Mouse (Mus musculus) midbrain, embryonic 16.5 days (tissue): ENCODE data around the gene Rab17. TPM values are rescaled to one million over a fixed set of nuclear protein-coding genes. Genes with fewer than 3 reads are reported as not detected.
A peak's percentile ranks its signal among the peaks of the same experiment; 100 is the strongest.

Source experiments
- ATAC-seq: fragments of 200-750 bp; cut with Nextera tagmentation; 2 replicates; pipeline ENCODE4 v1.8.0; 2017; ENCODE audit warnings: moderate TSS enrichment
- H3K27ac ChIP-seq: fragments of 300-500 bp; sonication (generic); 2 replicates; pipeline ENCODE4 v1.5.1; 2014; ENCODE audit warnings: mild to moderate bottlenecking, low read length, mixed read lengths
- H3K27me3 ChIP-seq: fragments of 300-500 bp; sonication (generic); 2 replicates; pipeline ENCODE4 v1.6.1; 2014; ENCODE audit warnings: low read depth, low read length, mixed read lengths; ENCODE audit not compliant: control insufficient read depth, insufficient read depth
- H3K36me3 ChIP-seq: fragments of 300-500 bp; sonication (generic); 2 replicates; pipeline ENCODE4 v1.6.1; 2014; ENCODE audit warnings: mild to moderate bottlenecking, low read length, moderate library complexity, mixed read lengths; ENCODE audit not compliant: control insufficient read depth, insufficient read depth
- H3K4me1 ChIP-seq: fragments of 300-500 bp; sonication (generic); 2 replicates; pipeline ENCODE4 v1.6.1; 2014; ENCODE audit warnings: mild to moderate bottlenecking, low read length, mixed read lengths; ENCODE audit not compliant: control insufficient read depth, insufficient read depth
- H3K4me2 ChIP-seq: fragments of 300-500 bp; sonication (generic); 2 replicates; pipeline ENCODE4 v1.6.1; 2014; ENCODE audit warnings: mild to moderate bottlenecking, low read length, mixed read lengths
- H3K4me3 ChIP-seq: fragments of 300-500 bp; sonication (generic); 2 replicates; pipeline ENCODE4 v1.5.1; 2014; ENCODE audit warnings: low read depth, mild to moderate bottlenecking, low read length, moderate library complexity, mixed read lengths
- H3K9ac ChIP-seq: fragments of 300-500 bp; sonication (generic); 2 replicates; pipeline ENCODE4 v1.6.1; 2014; ENCODE audit warnings: low read depth, low read length, mixed read lengths
- H3K9me3 ChIP-seq: fragments of 300-500 bp; sonication (generic); replicated peaks from 2 replicates; pipeline ENCODE4 v1.6.1; 2014; ENCODE audit warnings: mild to moderate bottlenecking, low read length, mixed read lengths; ENCODE audit not compliant: control insufficient read depth, poor library complexity, severe bottlenecking
- WGBS: fragments of 180-500 bp; shearing (Covaris S2); extraction: QIAGEN DNeasy Blood & Tissue Kit; methylation state at CpG from one replicate; pipeline ENCODE4 v1.1.7; 2014; 5-methylcytosine and 5-hydroxymethylcytosine counted together
- polyA plus RNA-seq: library from polyadenylated mRNA; unstranded; fragments of >200 nt; fragmentation: Nextera tagmentation; extraction: Ambion mirVana; gene quantifications from 2 replicates; pipeline ENCODE4 v1.2.1, GENCODE M21; 2015

Gene Rab17
- polyA plus RNA-seq, 1 experiment from 2014 or later: 0.19 TPM

DNA sequence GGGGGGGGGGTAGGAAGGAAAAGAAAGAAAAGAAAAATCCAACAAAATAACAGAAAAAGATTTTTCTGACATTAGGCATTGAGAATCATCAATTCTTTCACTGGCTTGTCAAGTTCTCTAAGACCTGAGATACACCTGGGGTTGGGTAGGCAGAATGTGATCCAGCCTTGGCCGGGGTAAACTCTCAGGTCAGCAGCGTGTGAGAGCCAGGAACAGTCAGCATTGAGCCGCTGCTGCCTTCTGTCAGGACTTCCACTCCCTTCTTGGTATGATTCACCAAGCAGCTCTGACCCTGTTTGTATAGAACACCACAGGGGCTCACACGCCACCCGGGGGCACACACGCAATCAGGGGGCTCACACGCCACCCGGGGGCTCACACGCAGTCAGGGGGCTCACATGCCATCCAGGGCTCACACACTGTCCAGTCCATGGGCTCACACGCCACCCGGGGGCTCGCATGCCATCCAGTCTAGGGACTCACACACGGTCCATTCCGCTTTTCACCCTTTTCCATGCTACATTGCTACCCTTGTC is 38.8 kb upstream of the Rab17 start:
- Histone ChIP-seq H3K9ac (no peak overlapping the region), H3K4me1 (no peaks in the 10 kb centered on the region), H3K9me3 (no peaks in the 10 kb centered on the region), H3K27me3 (no peaks in the 10 kb centered on the region), H3K36me3 (no peaks in the 10 kb centered on the region), H3K4me2 (no peak overlapping the region), H3K27ac (no peak overlapping the region), H3K4me3 (no peak overlapping the region)
- no peak for ATAC-seq
- WGBS: 93% methylated on average over 14 of the region's 14 CpGs

DNA sequence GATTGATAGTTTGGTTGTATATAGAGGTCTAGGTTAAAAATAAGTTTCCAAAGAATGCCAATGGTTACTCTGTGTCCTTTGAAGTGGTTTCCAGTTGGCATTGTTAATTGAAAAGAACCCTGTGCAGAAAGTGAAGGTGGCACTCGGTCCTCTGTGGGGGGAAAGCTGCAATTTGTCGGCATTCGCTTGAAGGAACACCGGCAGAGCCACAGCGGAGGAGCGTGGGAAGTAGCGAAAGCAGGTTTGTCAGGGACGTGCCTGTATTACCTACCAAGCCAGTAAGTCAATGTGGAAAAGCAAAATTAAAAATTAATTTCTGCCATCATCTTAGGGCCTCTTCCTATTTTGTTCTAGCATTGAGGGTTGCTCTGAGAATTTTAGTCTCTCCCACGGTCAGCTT is 37.2 kb upstream of the Rab17 start:
- H3K4me3 ChIP-seq: no peak overlapping the region
- ATAC-seq: no peak
- no peak overlapping the region for H3K9ac ChIP-seq
- no peaks in the 10 kb centered on the region for H3K4me1 ChIP-seq
- H3K36me3 ChIP-seq: no peaks in the 10 kb centered on the region
- H3K27me3 ChIP-seq: no peaks in the 10 kb centered on the region
- no peak overlapping the region for H3K27ac ChIP-seq
- no peak overlapping the region for H3K4me2 ChIP-seq
- 89% methylated on average over 9 of the region's 9 CpGs for WGBS
- no peaks in the 10 kb centered on the region for H3K9me3 ChIP-seq

DNA sequence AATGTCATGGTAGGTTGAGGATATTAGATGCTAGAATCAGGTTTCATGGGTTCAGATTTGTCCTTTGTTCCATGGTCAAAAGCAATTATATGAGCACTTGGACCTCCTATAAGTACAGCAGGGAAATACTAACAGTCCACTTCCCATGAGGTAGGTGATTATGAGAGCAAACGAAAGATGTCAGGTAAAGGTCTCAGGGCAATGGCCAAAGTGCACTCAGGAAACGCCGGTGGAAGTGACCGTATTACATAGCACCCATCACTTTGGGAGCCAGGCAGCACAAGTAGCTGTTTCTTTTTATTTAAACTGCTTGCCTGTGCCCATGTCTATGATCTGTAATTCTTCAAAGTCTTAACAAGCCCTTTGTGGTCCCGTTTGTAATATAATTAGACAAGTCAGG is 36.6 kb upstream of the Rab17 start:
- Histone ChIP-seq H3K9ac (no peak overlapping the region), H3K4me3 (no peak overlapping the region), H3K36me3 (no peaks in the 10 kb centered on the region), H3K4me1 (no peaks in the 10 kb centered on the region), H3K27me3 (no peaks in the 10 kb centered on the region), H3K4me2 (no peak overlapping the region), H3K9me3 (no peaks in the 10 kb centered on the region), H3K27ac (no peak overlapping the region)
- no peak for ATAC-seq
- 80% methylated on average over 5 of the region's 5 CpGs for WGBS

DNA sequence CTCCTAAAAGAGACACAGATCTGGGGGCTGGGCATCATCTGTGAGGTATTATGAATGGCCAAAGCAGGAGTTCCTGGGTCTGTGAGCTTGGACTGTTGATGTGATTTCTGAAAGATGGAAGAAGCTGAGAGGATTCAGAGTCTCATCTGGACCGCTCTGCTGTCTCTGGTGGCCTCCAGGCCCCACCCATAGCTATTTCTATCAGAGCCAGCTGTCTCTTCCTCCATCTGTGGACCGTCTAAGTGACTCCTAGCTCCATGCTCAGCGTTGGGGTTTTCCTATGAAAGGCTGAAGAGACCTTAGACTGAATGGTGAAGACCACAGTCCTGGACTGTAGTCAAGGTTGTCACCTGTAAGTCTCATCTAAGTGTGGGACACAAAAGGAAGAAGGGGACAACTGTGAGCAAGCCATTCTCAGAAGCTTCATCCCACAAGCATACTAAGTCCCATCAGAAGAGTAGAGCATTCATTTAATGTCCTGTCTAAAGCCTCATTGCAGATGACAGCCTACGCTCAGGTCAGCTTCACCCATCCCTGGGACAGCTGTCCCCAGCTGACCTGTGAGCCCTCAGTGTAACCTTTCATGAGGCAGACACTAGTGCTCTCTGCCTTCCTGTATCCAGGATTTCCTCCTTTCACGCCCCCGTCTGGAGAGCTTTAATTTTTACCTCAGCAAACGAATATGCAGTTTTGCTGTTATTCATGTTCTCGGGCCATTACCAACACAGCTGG is 34.2 kb upstream of the Rab17 start:
- H3K27me3 ChIP-seq: no peaks in the 10 kb centered on the region
- WGBS: 89% methylated on average over 8 of the region's 8 CpGs
- no peak overlapping the region for H3K4me2 ChIP-seq
- no peak overlapping the region for H3K27ac ChIP-seq
- H3K4me3 ChIP-seq: no peak overlapping the region
- ATAC-seq: no peak
- H3K9ac ChIP-seq: no peak overlapping the region
- H3K36me3 ChIP-seq: no peaks in the 10 kb centered on the region
- no peaks in the 10 kb centered on the region for H3K9me3 ChIP-seq
- H3K4me1 ChIP-seq: peaks cover 11% of the 10 kb centered on the region

DNA sequence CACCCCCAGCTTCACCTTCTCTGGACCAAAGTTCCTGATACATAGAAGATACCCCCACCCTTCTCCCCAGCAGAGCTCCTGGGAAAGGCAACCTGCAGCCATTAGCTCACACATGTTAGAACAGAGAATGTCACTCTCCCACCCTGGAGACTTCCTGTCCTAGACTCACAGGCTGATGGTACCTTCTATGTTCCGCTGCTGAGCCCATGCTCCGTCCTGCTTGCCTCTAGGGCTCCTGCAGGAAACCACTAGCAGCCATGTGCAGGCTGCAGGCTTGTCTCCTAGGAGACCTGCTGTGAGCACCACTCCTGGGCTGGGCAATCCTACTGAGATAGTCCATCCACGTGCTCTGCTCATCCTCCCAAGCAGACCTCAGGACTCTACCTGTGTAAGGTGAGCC is 33.2 kb upstream of the Rab17 start:
- Histone ChIP-seq H3K4me2 (no peak overlapping the region), H3K27me3 (no peaks in the 10 kb centered on the region), H3K4me3 (no peak overlapping the region), H3K4me1 (peaks cover 16% of the 10 kb centered on the region), H3K9ac (no peak overlapping the region), H3K9me3 (no peaks in the 10 kb centered on the region), H3K36me3 (no peaks in the 10 kb centered on the region), H3K27ac (no peak overlapping the region)
- ATAC-seq: no peak
- WGBS: 82% methylated on average over 3 of the region's 3 CpGs

DNA sequence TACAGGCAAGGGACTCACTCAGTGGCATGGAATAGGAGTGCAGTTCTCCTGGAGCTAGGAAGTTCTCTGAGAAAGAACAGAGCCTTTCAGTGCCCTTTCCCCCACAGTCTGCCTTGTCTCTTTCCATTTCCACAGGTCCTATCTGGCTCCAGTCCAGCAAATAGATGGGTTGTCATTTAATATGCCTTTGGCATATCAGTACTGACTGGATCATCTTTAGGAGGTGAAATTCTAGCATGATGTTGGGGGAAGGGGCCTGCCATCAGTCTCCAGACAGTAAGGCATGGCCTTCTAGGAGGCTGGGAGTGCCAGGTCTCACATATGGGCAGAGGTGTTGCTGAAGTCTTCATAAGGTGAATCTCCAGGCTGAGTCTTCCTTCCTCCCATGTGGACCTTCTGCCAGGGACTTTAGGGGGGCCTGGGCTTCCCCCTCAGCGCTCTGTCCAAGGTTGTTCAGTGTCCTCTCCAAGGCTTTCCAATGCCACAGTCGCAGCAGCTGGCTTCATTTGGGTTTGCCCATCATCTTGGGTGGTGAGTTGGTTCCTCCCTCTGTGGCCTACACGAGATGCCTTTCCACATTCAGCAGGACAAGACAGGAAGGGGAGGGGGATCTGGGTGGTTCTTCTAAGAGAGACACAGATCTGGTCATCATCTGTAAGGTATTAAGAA is 32.5 kb upstream of the Rab17 start:
- H3K4me1 ChIP-seq: peaks cover 16% of the 10 kb centered on the region
- H3K36me3 ChIP-seq: no peaks in the 10 kb centered on the region
- no peak overlapping the region for H3K9ac ChIP-seq
- H3K27ac ChIP-seq: no peak overlapping the region
- 87% methylated on average over 3 of the region's 3 CpGs for WGBS
- no peaks in the 10 kb centered on the region for H3K27me3 ChIP-seq
- no peaks in the 10 kb centered on the region for H3K9me3 ChIP-seq
- H3K4me3 ChIP-seq: no peak overlapping the region
- no peak overlapping the region for H3K4me2 ChIP-seq
- ATAC-seq: no peak

DNA sequence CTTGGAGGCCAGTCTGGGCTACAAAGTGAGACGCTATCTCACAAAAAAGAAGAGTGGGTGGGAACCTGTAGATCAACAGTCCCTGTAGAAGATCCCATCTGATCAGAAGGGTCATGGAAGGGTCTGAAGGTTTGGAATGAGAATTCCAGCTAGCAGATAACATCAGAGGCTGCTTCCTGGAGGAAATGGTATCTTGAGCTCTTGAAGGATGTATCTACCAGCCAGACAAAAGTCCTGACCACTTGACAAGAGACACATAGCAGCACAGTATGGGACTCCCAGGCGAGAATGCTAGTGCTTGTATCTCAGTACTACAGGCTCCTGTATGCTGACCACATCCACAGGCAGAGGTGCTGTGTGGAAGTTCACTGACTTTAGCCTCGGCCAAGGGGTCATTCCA is 31.6 kb upstream of the Rab17 start:
- H3K36me3 ChIP-seq: no peaks in the 10 kb centered on the region
- H3K9me3 ChIP-seq: no peaks in the 10 kb centered on the region
- H3K9ac ChIP-seq: no peak overlapping the region
- H3K27me3 ChIP-seq: no peaks in the 10 kb centered on the region
- H3K4me1 ChIP-seq: peaks cover 16% of the 10 kb centered on the region
- H3K4me2 ChIP-seq: no peak overlapping the region
- no peak for ATAC-seq
- no peak overlapping the region for H3K27ac ChIP-seq
- 93% methylated on average over 3 of the region's 3 CpGs for WGBS
- H3K4me3 ChIP-seq: no peak overlapping the region

DNA sequence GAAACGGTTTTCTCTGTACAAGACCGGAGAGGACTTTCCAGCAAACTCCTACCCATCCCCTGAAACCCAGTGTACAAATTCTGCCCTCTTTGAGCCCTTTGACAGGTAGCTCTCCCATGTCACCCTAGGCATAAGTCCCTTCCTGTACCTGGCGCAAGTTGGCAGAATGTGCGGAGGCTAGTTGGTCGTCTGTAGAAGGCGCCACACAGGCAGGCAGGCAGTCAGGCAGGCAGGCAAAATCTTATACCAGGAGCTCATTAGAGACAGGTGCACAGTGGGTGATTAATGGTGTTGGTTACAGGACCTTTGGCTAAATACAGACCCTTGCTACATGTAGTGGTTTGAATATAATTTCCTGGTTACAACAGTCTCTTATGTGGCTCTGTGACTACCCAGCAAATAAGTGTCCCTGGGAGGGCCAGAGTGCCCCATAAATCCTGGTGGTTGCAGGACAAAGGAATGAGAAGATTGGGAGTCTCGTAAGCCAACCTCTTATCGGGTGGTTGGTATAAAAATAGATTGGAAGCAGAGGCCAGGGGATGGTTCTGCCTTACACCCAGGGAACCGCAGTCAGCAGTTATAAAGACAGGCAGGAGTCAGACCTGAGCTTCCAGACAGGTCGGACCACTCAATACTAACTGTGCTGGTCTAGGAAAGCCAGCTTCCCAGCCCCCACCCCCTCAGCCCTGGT is 30.6 kb upstream of the Rab17 start:
- Histone ChIP-seq H3K27me3 (no peaks in the 10 kb centered on the region), H3K9me3 (no peaks in the 10 kb centered on the region), H3K9ac (peak overlapping the region; percentile 83; the same call in 1 of the 2 replicates), H3K36me3 (no peaks in the 10 kb centered on the region), H3K27ac (no peak overlapping the region), H3K4me2 (peak overlapping the region; percentile 60), H3K4me1 (peaks cover 16% of the 10 kb centered on the region), H3K4me3 (peak overlapping the region; percentile 74)
- ATAC-seq: no peak
- WGBS: 65% methylated on average over 10 of the region's 10 CpGs
